ENCODE assay signal across 8 mouse cellular contexts in the genomic region with DNA sequence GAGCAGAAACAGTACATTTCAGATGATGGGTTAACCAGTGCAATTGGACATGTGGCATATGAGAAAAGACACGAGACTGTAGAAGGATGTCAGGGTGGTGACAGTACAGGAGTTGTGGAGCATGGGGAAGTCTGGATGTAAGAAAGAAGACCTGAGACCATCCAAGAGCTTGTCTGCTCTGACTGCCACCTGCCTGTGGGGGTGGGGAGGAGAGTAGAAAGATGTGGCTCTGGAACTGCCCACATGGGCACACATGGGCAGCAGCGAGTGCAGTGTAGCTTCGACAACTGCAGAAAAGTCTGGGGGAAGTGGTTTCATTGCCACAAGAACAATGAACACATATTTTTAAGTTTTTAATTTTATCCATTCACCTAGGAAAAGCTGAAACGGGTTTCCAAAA. TPM values are rescaled to one million over a fixed set of nuclear protein-coding genes. Genes with fewer than 3 reads are reported as not detected.
DNase-seq lines count a peak whose midpoint lies in the region; ATAC-seq lines count a peak whose summit lies in the region.

No protein-coding gene starts in this region.

- H3K4me1 ChIP-seq in lung, embryonic 16.5 days (replicated peaks; ENCODE audit: control insufficient read depth, insufficient read depth, low read length), result peaks cover 31% of the 10 kb centered on the region
- H3K4me1 ChIP-seq in neural tube, embryonic 12.5 days, result peaks cover 59% of the 10 kb centered on the region

- 30% methylated on average over 4 of the region's 4 CpGs for WGBS in lung, embryonic 16.5 days
- 13% methylated on average over 4 of the region's 4 CpGs for WGBS in neural tube, embryonic 12.5 days

- no peaks in the 10 kb centered on the region for H3K36me3 ChIP-seq in lung, embryonic 16.5 days (ENCODE audit: control insufficient read depth, insufficient read depth, low read length)
- H3K36me3 ChIP-seq in neural tube, embryonic 12.5 days, result no peaks in the 10 kb centered on the region

- no peaks in the 10 kb centered on the region for H3K27me3 ChIP-seq in lung, embryonic 16.5 days (ENCODE audit: control insufficient read depth, insufficient read depth, low read depth, low read length)
- no peaks in the 10 kb centered on the region for H3K27me3 ChIP-seq in neural tube, embryonic 12.5 days (replicated peaks)

- no peak for DNase-seq in lung, adult 18-20 months
- peak; percentile 25 for DNase-seq in embryo, embryonic 9.5 days (ENCODE audit: extremely low spot score)
- peak; percentile 71 for DNase-seq in induced T-regulatory cell, adult 2 months (ENCODE audit: low read depth)
- no peak for DNase-seq in urinary bladder, postnatal 25 days (ENCODE audit: low spot score)
- no peak for DNase-seq in right cerebral cortex, postnatal 4 days
- no peak for DNase-seq in adipocyte (ENCODE audit: low spot score)

- no peaks in the 10 kb centered on the region for H3K9me3 ChIP-seq in lung, embryonic 16.5 days (ENCODE audit: control insufficient read depth, low read length)
- H3K9me3 ChIP-seq in neural tube, embryonic 12.5 days, result no peaks in the 10 kb centered on the region

- peak overlapping the region; percentile 75 for H3K4me2 ChIP-seq in lung, embryonic 16.5 days (ENCODE audit: low read depth, low read length)
- H3K4me2 ChIP-seq in neural tube, embryonic 12.5 days (replicated peaks), result peak overlapping the region; percentile 77

- H3K9ac ChIP-seq in lung, embryonic 16.5 days (ENCODE audit: low read length), result peak overlapping the region; percentile 86
- 0 out of 2 replicates have a peak overlapping the region, but pooled peaks have one; percentile 79 for H3K9ac ChIP-seq in neural tube, embryonic 12.5 days

- peak overlapping the region; percentile 86 for H3K27ac ChIP-seq in lung, embryonic 16.5 days (ENCODE audit: low read length)
- H3K27ac ChIP-seq in neural tube, embryonic 12.5 days, result no peak overlapping the region

- ATAC-seq in lung, embryonic 16.5 days (ENCODE audit: low read depth), result no peak
- no peak for ATAC-seq in neural tube, embryonic 12.5 days (ENCODE audit: low FRiP score, low read depth)

- H3K4me3 ChIP-seq in lung, embryonic 16.5 days (ENCODE audit: low read length), result peak overlapping the region; percentile 85
- H3K4me3 ChIP-seq in neural tube, embryonic 12.5 days, result peak overlapping the region; percentile 66

RNA-seq across cellular contexts. Expression of gene Sema4b, which starts 10.7 kb away (rescaled TPM):
- 15.8 and 16.3 TPM in 2 replicates for polyA plus RNA-seq in lung, embryonic 16.5 days (2015; fragmentation: Nextera tagmentation; extraction: Ambion mirVana)
- polyA plus RNA-seq in neural tube, embryonic 12.5 days (2016; fragmentation: Nextera tagmentation; extraction: Ambion mirVana), result 18.9 and 20.5 TPM in 2 replicates

RNA-seq across cellular contexts. Expression of gene Cib1, which starts 35.2 kb away (rescaled TPM):
- 88.4 and 96.0 TPM in 2 replicates for polyA plus RNA-seq in lung, embryonic 16.5 days (2015; fragmentation: Nextera tagmentation; extraction: Ambion mirVana)
- polyA plus RNA-seq in neural tube, embryonic 12.5 days (2016; fragmentation: Nextera tagmentation; extraction: Ambion mirVana), result 43.1 and 47.5 TPM in 2 replicates

RNA-seq across cellular contexts. Expression of gene Gdpgp1, which starts 35.3 kb away (rescaled TPM):
- polyA plus RNA-seq in lung, embryonic 16.5 days (2015; fragmentation: Nextera tagmentation; extraction: Ambion mirVana), result 3.5 and 3.9 TPM in 2 replicates
- polyA plus RNA-seq in neural tube, embryonic 12.5 days (2016; fragmentation: Nextera tagmentation; extraction: Ambion mirVana), result 4.9 and 5.0 TPM in 2 replicates

RNA-seq across cellular contexts. Expression of gene Ttll13, which starts 48.8 kb away (rescaled TPM):
- polyA plus RNA-seq in lung, embryonic 16.5 days (2015; fragmentation: Nextera tagmentation; extraction: Ambion mirVana), result 1.1 and 2.2 TPM in 2 replicates
- polyA plus RNA-seq in neural tube, embryonic 12.5 days (2016; fragmentation: Nextera tagmentation; extraction: Ambion mirVana), result 1.2 and 2.0 TPM in 2 replicates

Comparison
In these comparisons a context has a peak if more than half of its experiments do, and no peak if none do; other contexts are left out.
1. DNase-seq: peak in embryo, embryonic 9.5 days (single experiment) and induced T-regulatory cell, adult 2 months (single experiment); none in lung, adult 18-20 months (0 of 2), urinary bladder, postnatal 25 days (single experiment), right cerebral cortex, postnatal 4 days (single experiment) and adipocyte (single experiment).